Mouse (Mus musculus) cerebellum, postnatal 14 days (tissue): ENCODE data around the gene Rfxap.

Experiments used
- DNase-seq, 2 experiments: peaks; one replicate each; pipeline ENCODE4 v3.0.0; 2021; ENCODE audit warnings: mixed read lengths in 2 of 2

Gene Rfxap

GRCm38 (mm10) chr3:54807666-54808217 lies at the start of gene Rfxap:
Gene Rfxap (minus strand): TSS chr3:54807791.
- DNase-seq, result peak; percentile 99

GRCm38 (mm10) chr3:54835421-54835820 lies 27.8 kb upstream of the Rfxap start:
- DNase-seq, result peak; percentile 51 to 55

GRCm38 (mm10) chr3:54832491-54832890 lies 24.9 kb upstream of the Rfxap start:
- DNase-seq, result no peak

DNA sequence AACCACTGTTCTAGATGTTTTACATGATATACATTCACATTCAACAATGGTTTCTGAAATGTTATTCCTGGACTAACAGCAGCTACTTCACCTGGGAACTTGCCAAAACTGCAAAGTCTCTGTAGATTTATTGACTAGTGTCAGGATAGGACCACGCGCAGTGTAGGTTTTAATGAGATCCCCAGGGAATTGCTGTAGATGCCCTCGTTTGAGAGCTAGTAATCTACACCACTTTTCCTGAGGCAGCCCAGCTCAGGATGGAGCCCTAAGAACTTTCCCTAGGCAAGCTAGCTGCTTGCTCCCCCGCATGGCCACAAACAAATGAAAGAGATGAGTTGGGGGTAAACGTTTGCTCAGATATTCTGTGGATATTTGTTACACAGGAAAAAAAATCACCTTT lies 14.9 kb upstream of the Rfxap start:
- no peak for DNase-seq

DNA sequence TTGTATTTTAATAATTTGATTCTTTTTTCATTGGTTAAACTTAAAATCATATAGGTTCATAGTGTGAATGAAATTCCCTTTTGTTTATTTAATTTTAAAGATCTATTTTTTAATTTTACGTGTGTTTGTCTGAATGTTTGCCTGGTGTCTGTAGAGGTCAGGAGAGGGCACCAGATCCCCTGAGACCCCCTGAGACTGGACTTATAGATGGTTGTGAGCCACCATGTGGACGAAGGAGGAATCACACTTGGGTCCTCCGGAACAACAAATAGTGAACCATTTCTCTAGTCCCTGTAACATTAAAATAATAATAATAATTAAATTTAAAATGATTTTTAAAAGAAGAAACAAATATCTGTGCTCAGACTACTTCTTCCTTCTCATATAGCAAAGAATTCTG lies 7.7 kb upstream of the Rfxap start:
- DNase-seq, result peak; percentile 62 to 82

GRCm38 (mm10) chr3:54814622-54815021 lies 7.0 kb upstream of the Rfxap start:
- DNase-seq, result no peak

- no peak for DNase-seq
Observed at GRCm38 (mm10) chr3:54813418-54813988, 5.9 kb upstream of the Rfxap start.

DNA sequence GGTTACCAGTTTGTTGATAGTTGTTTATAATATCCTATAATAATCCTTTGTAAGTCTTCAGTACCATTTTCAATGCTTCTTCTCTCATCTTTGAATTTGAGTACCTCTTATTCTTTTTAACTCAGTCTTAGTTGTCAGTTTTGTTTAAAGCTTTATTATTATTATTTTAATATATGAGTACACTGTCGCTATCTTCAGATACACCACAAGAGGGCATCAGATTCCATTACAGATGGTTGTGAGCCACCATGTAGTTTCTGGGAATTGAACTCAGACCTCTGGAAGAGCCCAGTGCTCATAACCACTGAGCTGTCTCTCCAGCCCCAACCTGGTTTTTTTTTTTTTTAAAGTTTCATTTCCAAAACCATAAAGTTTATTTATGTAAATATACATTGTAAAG lies 4.0 kb upstream of the Rfxap start:
- no peak for DNase-seq

- no peak for DNase-seq
Observed at GRCm38 (mm10) chr3:54809111-54809510, 1.5 kb upstream of the Rfxap start.

DNA sequence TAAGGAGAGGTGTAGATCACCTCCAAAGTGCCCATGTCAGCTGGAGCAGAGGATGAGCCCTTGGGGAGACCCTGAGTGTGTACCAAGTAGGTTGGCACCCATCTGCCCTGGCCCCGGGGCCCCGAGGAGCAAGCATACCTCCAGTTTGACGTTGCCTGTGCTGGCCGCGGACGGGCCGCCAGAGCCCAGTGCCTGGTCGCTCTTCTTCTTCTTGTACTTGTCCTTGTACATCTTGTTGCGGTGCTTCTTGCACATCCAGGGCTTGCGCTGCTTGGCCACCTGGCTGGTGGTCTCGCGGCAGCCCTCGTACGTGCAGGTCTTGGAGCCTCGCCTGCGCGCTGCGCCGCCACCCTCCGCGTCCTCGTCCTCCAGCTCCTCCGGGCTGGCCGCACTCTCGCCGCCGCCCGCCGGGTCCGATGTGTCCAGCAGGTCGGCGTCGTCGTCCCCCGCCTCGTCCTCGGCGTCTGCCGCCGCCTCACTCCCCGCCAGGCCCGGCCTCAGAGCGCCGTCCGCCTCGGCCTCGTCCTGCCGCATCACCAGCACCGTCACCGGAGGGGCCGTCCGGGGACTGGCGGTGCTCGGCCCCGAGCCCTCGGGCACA lies 430 bp downstream of the Rfxap start:
- DNase-seq, result peak; percentile 76 to 77

DNA sequence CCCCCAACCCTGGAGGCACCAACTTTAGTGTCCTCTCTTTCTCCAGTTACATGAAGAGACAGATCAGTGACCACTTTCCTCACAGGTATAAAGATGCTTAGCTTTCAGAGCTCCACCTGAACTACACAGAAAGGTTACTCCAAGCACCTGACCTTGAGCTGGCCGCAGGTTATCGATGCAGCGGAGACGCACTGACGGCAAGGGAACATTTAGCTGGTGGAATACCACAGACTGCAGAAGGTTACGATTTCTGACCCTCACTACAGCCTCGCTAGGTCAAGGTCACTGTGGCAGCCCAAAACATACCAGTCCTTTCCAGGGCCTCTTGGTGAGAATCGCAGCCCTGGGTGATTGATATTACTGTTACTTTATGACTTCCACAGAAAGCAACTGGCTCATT lies 3.9 kb downstream of the Rfxap start:
- DNase-seq, result no peak

GRCm38 (mm10) chr3:54797211-54797610 lies 10.4 kb downstream of the Rfxap start:
- peak; percentile 59 to 71 for DNase-seq

DNA sequence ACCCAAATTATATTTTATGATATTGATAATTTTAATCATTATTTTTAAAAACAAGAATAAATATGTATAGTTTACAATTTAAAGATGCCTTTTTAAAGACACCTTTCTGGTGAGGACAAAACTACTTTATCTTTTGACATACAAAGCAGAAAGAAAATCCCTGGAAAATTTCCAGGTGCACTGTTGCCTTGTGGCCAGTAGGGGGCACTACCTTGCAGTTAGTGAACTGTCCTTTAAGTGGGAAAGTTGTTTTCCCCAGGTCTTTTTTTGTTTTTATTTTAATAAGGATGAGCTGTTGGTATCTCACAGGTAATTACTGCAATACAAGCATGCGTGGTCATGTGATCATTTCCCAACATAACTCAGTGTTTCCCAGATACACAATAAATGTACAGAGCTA lies 11.8 kb downstream of the Rfxap start:
- DNase-seq, result peak; percentile 28 to 37

DNA sequence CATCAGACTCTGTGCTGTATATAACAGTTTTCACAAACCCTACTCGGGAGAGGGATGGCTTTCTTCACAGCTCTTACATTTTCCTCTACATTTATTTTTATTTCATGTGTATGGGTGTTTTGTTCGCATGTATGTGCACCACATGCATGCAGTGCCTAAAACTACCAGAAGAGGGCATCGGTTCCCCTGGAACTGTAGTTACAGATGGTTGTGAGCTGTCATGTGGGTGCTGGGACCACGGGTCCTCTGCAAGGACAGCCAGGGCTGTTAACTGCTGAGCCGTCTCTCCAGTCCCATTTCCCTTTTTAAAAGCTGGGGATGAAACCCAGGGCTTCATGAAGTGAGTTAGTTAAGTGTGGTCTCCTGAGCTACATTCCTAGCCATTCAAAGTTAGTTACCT lies 12.2 kb downstream of the Rfxap start:
- peak in 1 of 2 experiments; percentile 43 for DNase-seq

- DNase-seq, result peak in 1 of 2 experiments; percentile 20
Observed at GRCm38 (mm10) chr3:54793762-54794161, 13.8 kb downstream of the Rfxap start.

DNA sequence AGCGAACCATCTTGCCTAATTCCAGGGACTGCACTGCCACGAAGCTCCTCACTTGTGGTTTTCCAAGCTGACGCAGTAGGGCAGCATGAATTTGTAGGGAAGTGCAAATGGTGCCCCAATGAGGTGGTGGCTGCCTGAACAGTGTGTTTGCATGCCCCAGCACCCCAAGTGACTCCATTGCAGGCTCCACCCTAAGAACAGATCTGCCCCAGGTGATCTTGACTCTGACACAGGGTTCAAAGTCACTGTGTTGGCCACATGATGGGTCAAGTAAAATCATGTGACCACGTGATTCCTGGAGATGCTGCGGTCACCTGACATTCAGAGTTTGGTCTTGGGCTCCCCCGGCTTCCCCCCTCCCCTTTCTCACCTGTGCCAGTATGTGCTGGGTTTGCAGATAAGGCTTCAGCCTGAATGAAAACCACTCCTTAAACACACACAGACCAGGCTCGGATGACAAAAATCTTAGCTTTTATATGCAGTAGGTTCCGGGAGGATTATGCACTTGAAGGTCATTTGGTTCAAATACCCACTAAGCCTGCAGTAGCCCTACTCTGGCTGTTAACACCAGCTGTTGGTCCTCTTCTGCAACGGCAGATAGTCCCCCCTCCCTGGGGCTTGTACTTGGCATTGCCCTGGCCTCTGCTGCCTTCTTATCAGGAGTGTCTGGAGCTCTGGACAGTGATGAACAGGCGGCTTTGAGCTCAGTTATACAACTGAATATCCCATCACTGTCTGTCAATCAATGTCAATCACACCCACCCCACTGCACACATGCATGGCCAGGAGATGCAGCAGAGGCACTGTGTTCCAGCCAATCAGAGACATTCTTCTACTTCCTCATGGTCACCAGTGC lies 15.5 kb downstream of the Rfxap start:
- DNase-seq, result no peak

GRCm38 (mm10) chr3:54790601-54791000 lies 17.0 kb downstream of the Rfxap start:
- DNase-seq, result no peak

GRCm38 (mm10) chr3:54775989-54776631 lies 31.5 kb downstream of the Rfxap start:
- DNase-seq, result no peak

- no peak for DNase-seq
Observed at GRCm38 (mm10) chr3:54773613-54774012, 34.0 kb downstream of the Rfxap start.

DNA sequence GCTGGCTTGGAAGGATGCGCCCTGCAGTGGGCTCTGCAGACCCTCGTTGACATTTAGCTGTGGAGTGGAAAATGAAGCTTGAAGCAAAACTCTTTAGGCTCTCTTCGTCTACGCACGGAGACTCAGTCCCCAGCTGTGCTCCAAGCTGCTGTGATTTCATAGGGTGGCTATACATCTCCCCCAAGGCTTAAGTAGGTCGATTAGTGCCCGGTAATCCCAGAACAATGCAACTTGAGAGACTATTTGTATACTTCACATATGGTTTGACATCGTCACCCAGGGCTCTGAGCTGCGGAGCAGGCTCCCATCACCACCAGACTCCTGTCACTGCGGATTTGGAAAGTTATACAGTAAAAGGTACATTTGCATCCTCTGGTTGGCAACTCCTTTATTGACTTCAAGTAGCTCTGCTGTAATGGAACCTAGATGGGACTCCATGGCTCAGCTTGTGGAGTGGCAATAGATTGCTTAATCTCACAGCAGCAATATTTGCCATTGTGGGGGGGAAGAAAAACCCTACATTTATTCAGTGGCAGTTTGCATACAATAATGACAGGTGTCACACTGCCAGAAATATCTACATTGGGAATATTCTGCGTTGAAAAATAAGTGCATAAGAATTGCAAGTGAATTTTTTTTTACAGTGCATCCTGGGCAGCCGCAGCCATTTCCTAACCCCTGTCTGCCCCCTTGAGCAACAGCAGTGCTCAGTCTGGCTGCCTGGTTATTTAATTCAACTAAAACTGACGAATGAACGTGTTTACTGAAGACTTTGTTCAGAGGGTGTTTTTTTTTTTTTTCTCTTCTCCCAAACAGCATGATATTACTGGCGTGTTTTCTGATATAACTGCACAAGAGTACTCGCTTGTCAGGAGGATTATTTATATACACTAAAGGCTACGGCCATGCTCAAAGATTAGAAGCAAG lies 38.0 kb downstream of the Rfxap start:
- DNase-seq, result no peak

DNA sequence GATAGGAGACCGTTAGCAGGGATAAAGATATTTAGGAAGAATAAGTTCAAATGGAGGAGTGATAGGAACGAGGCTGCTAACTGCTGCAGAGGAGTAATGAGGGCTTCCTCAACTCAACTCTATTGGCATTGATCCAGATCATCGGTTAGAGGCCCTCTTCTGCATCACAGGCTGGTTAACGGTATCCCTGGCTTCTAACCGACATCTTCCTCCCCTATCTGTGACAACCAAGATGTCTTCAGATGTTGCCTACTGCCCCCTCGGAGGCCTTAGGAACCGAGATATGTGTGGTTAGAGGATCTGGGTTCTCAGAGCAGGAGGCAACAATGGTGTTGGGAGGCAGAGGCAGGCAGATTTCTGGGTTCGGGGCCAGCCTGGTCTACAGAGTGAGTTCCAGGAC lies 39.0 kb downstream of the Rfxap start:
- DNase-seq, result no peak

- DNase-seq, result no peak
Observed at GRCm38 (mm10) chr3:54766811-54767210, 40.8 kb downstream of the Rfxap start.
